Mouse (Mus musculus) erythroblast, embryonic 14.5 days (primary cell): ENCODE results near the gene Tecpr2.

ENCODE experiments used
- GATA1 ChIP-seq: IDR thresholded peaks from 2 replicates; pipeline ENCODE4 v1.6.1; 2012; ENCODE audit warnings: low read length, inconsistent platforms, mixed read lengths
- TAL1 ChIP-seq: IDR thresholded peaks from 3 replicates; pipeline ENCODE4 v1.6.1; 2012; ENCODE audit warnings: low read length, inconsistent platforms, mixed read lengths

DNA sequence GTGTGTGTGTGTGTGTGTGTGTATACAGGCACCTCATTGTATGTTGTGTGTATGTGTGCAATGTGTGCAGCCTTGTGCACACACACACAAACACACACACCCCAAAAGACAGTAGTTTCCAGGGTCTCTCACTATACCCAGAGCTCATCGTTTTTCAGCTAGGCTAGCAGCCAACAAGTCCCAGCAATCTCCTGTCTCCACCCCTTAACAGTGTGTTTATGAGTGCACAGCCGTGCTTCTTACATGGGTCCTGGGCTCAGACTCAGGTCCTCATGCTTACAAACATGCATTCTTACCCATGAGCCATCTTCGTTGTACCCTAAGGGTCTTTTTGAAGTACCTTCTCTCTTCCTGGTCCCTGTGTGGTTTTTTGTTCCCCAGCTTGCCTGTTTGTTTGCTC lies 76.4 kb downstream of the Tecpr2 start:
- TF ChIP-seq TAL1 (no peak), GATA1 (no peak)
